Mouse (Mus musculus) urinary bladder, adult 18-20 months (tissue): ENCODE data around the gene Pigr.

Experiments
- DNase-seq, 2 experiments: peaks; one replicate each; pipeline ENCODE4 v3.0.0; 2022; ENCODE audit warnings: low spot score in 2 of 2, mixed read lengths in 2 of 2

The Pigr gene

GRCm38 (mm10) chr1:130829906-130830830 is 3.7 kb downstream of the Pigr start:
- no peak for DNase-seq

GRCm38 (mm10) chr1:130832230-130833149 is 6.0 kb downstream of the Pigr start:
- no peak for DNase-seq

- no peak for DNase-seq
Measured at GRCm38 (mm10) chr1:130835161-130835936, 8.9 kb downstream of the Pigr start.

- DNase-seq: no peak
Measured at GRCm38 (mm10) chr1:130838288-130838687, 11.8 kb downstream of the Pigr start.

GRCm38 (mm10) chr1:130840599-130841379 is 14.3 kb downstream of the Pigr start:
- DNase-seq: no peak

- no peak for DNase-seq
Measured at GRCm38 (mm10) chr1:130841621-130842020, 15.1 kb downstream of the Pigr start.

- no peak for DNase-seq
Measured at GRCm38 (mm10) chr1:130844516-130844915, 18.0 kb downstream of the Pigr start.

GRCm38 (mm10) chr1:130849530-130850214 is 23.2 kb downstream of the Pigr start:
- no peak for DNase-seq

GRCm38 (mm10) chr1:130850405-130850804 is 23.9 kb downstream of the Pigr start:
- DNase-seq: no peak

- no peak for DNase-seq
Measured at GRCm38 (mm10) chr1:130854819-130855218, 28.3 kb downstream of the Pigr start.

- DNase-seq: no peak
Measured at GRCm38 (mm10) chr1:130855723-130856122, 29.2 kb downstream of the Pigr start.

- DNase-seq: no peak
Measured at GRCm38 (mm10) chr1:130857456-130857855, 31.0 kb downstream of the Pigr start.

GRCm38 (mm10) chr1:130864238-130864637 is 37.8 kb downstream of the Pigr start:
- no peak for DNase-seq

GRCm38 (mm10) chr1:130864741-130865140 is 38.3 kb downstream of the Pigr start:
- no peak for DNase-seq

GRCm38 (mm10) chr1:130865541-130866221 is 39.2 kb downstream of the Pigr start, which contains the start of gene Fcmr:
TSS of gene Fcmr (plus strand) at chr1:130865669.
- DNase-seq: no peak

- no peak for DNase-seq
Measured at GRCm38 (mm10) chr1:130872912-130873311, 46.4 kb downstream of the Pigr start.

GRCm38 (mm10) chr1:130875139-130875538 is 48.7 kb downstream of the Pigr start:
- DNase-seq: no peak

GRCm38 (mm10) chr1:130875910-130876309 is 49.4 kb downstream of the Pigr start:
- DNase-seq: no peak

GRCm38 (mm10) chr1:130876931-130877509 is 50.5 kb downstream of the Pigr start:
- no peak for DNase-seq
